Mouse (Mus musculus) lung, postnatal 0 days (tissue): ENCODE results near the gene Olfr860. TPM values are rescaled to one million over a fixed set of nuclear protein-coding genes. Genes with fewer than 3 reads are reported as not detected.
"Not testable (repeated sequence)": the region's sequence is repeated elsewhere in the genome, so short reads cannot be mapped to it uniquely, and the experiment has no call there.

Experiments used
- ATAC-seq: fragments of 200-750 bp; cut with Nextera tagmentation; 2 replicates; pipeline ENCODE4 v1.8.0; 2017; ENCODE audit warnings: moderate library complexity
- DNase-seq: peaks from one replicate; pipeline ENCODE4 v3.0.0-alpha.2; 2016; ENCODE audit warnings: low spot score
- H3K27ac ChIP-seq: fragments of 300-500 bp; sonication (generic); 2 replicates; pipeline ENCODE4 v1.5.1; 2014; ENCODE audit warnings: antibody characterized with exemption, mild to moderate bottlenecking, low read length, mixed read lengths
- H3K27me3 ChIP-seq: fragments of 300-500 bp; sonication (generic); replicated peaks from 2 replicates; pipeline ENCODE4 v1.6.1; 2014; ENCODE audit warnings: low read length, mixed read lengths; ENCODE audit not compliant: insufficient read depth
- H3K36me3 ChIP-seq: fragments of 300-500 bp; sonication (generic); 2 replicates; pipeline ENCODE4 v1.6.1; 2014; ENCODE audit warnings: low read length, mixed read lengths; ENCODE audit not compliant: insufficient read depth
- H3K4me1 ChIP-seq: fragments of 300-500 bp; sonication (generic); 2 replicates; pipeline ENCODE4 v1.6.1; 2014; ENCODE audit warnings: antibody characterized with exemption, low read depth, low read length, mixed read lengths; ENCODE audit not compliant: insufficient read depth
- H3K4me2 ChIP-seq: fragments of 300-500 bp; sonication (generic); replicated peaks from 2 replicates; pipeline ENCODE4 v1.6.1; 2014; ENCODE audit warnings: low read depth, mild to moderate bottlenecking, low read length, moderate library complexity, mixed read lengths
- H3K4me3 ChIP-seq: fragments of 300-500 bp; sonication (generic); 2 replicates; pipeline ENCODE4 v1.5.1; 2014; ENCODE audit warnings: low read depth, low read length
- H3K9ac ChIP-seq: fragments of 300-500 bp; sonication (generic); replicated peaks from 2 replicates; pipeline ENCODE4 v1.6.1; 2014; ENCODE audit warnings: low read depth, mild to moderate bottlenecking
- H3K9me3 ChIP-seq: fragments of 300-500 bp; sonication (generic); 2 replicates; pipeline ENCODE4 v1.6.1; 2016; ENCODE audit warnings: low read length, mixed read lengths
- CTCF ChIP-seq: IDR thresholded peaks from 2 replicates; pipeline ENCODE4 v1.5.1; 2016; ENCODE audit warnings: antibody characterized with exemption, mild to moderate bottlenecking
- EP300 ChIP-seq: IDR thresholded peaks from 2 replicates; pipeline ENCODE4 v1.6.1; 2016; ENCODE audit warnings: antibody characterized with exemption, mild to moderate bottlenecking, control low read depth
- WGBS: fragments of 180-500 bp; shearing (Covaris S2); extraction: QIAGEN DNeasy Blood & Tissue Kit; methylation state at CpG from one replicate; pipeline ENCODE4 v1.1.7; 2014; 5-methylcytosine and 5-hydroxymethylcytosine counted together
- polyA plus RNA-seq: library from polyadenylated mRNA; unstranded; fragments of >200 nt; fragmentation: Nextera tagmentation; extraction: Ambion mirVana; gene quantifications from 2 replicates; pipeline ENCODE4 v1.2.1, GENCODE M21; 2015

Olfr860 gene
- polyA plus RNA-seq, result not detected in 2 replicates

GRCm38 (mm10) chr9:19849647-19850046 lies at the start of gene Olfr860:
Gene Olfr860 (minus strand): TSS chr9:19849747.
- H3K36me3 ChIP-seq, result no peaks in the 10 kb centered on the region
- H3K9ac ChIP-seq, result no peak within 1 kb of the TSS
- TF ChIP-seq EP300 (no peak), CTCF (no peak)
- DNase-seq, result no peak
- no peak within 1 kb of the TSS for H3K4me3 ChIP-seq
- H3K9me3 ChIP-seq, result no peaks in the 10 kb centered on the region
- no peak for ATAC-seq
- no peak within 1 kb of the TSS for H3K27ac ChIP-seq
- no peak within 1 kb of the TSS for H3K4me2 ChIP-seq
- no peaks in the 10 kb centered on the region for H3K27me3 ChIP-seq
- H3K4me1 ChIP-seq, result no peaks in the 10 kb centered on the region
- WGBS, result 69% methylated on average over 1 of the region's 1 CpGs

GRCm38 (mm10) chr9:19887904-19888303 lies 38.4 kb upstream of the Olfr860 start, which contains the start of gene Olfr862:
Gene Olfr862 (minus strand): TSS chr9:19888004.
- H3K9ac ChIP-seq, result no peak within 1 kb of the TSS
- DNase-seq, result no peak
- H3K4me1 ChIP-seq, result no peaks in the 10 kb centered on the region
- no peaks in the 10 kb centered on the region for H3K27me3 ChIP-seq
- TF ChIP-seq EP300 (no peak), CTCF (no peak)
- no peak within 1 kb of the TSS for H3K4me3 ChIP-seq
- no peak within 1 kb of the TSS for H3K27ac ChIP-seq
- no peak for ATAC-seq
- no peaks in the 10 kb centered on the region for H3K36me3 ChIP-seq
- H3K4me2 ChIP-seq, result no peak within 1 kb of the TSS
- H3K9me3 ChIP-seq, result peaks cover 3% of the 10 kb centered on the region; the same call in 1 of the 2 replicates

- H3K9me3 ChIP-seq, DNase-seq, H3K4me1 ChIP-seq, H3K36me3 ChIP-seq, ATAC-seq, H3K9ac ChIP-seq, H3K27me3 ChIP-seq, H3K4me3 ChIP-seq, H3K27ac ChIP-seq, H3K4me2 ChIP-seq: not testable (repeated sequence)
- 53% methylated on average over 1 of the region's 1 CpGs for WGBS
Observed at GRCm38 (mm10) chr9:19804606-19805005, 44.9 kb downstream of the Olfr860 start, which contains the start of gene Olfr859. Gene Olfr859 (plus strand): TSS chr9:19804906.

DNA sequence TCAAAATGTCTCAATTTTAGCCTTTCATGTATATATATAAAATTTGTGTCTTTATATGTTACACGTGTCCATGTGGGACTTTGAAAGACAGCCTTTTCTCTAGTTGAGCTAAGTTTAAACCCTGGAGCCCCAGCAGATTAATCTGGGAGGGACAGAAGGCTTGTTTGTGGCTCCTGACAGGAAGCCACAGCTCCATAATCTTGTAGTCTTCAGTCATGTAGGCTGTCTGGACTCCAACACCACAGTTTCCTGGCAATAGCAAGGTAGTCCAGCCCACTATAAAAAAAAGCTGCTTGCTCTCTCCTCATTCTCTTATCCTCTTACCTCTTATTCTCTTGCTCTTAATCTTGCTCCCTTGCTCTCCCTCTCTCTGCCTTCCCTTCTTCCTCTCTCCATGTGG lies 46.5 kb downstream of the Olfr860 start:
- no peak overlapping the region for H3K9ac ChIP-seq
- no peak overlapping the region for H3K4me2 ChIP-seq
- DNase-seq (no peak), ATAC-seq (no peak)
- TF ChIP-seq CTCF (no peak), EP300 (no peak)
- H3K27ac ChIP-seq, result no peak overlapping the region
- no peaks in the 10 kb centered on the region for H3K4me1 ChIP-seq
- 72% methylated on average over 1 of the region's 1 CpGs for WGBS
- H3K36me3 ChIP-seq, result no peaks in the 10 kb centered on the region
- H3K27me3 ChIP-seq, result no peaks in the 10 kb centered on the region
- no peaks in the 10 kb centered on the region for H3K9me3 ChIP-seq
- no peak overlapping the region for H3K4me3 ChIP-seq

Other genes starting within 250 kb of the Olfr860 start
- 12.0 and 13.9 TPM in 2 replicates for gene Zfp317, start 227.6 kb downstream of the Olfr860 start, polyA plus RNA-seq
- gene Olfr857, start 140.3 kb downstream of the Olfr860 start, polyA plus RNA-seq, result not detected in 2 replicates
- not detected in 2 replicates for gene Olfr58, start 69.5 kb downstream of the Olfr860 start, polyA plus RNA-seq
- not detected in 2 replicates for gene Olfr859, start 44.8 kb downstream of the Olfr860 start, polyA plus RNA-seq
- not detected in 2 replicates for gene Olfr862, start 38.3 kb upstream of the Olfr860 start, polyA plus RNA-seq
- 0.19 and 0.23 TPM in 2 replicates for gene Olfr77, start 67.1 kb upstream of the Olfr860 start, polyA plus RNA-seq
- gene Olfr866, start 178.3 kb upstream of the Olfr860 start, polyA plus RNA-seq, result not detected in 2 replicates
- gene Olfr867, start 207.8 kb upstream of the Olfr860 start, polyA plus RNA-seq, result not detected in 2 replicates
- not detected in 2 replicates for gene Olfr868, start 248.9 kb upstream of the Olfr860 start, polyA plus RNA-seq